Mouse (Mus musculus): Measurements from ENCODE around the gene Amfr. TPM values are rescaled to one million over a fixed set of nuclear protein-coding genes. Genes with fewer than 3 reads are reported as not detected.

Amfr gene
- total and polyA plus RNA-seq, 3 experiments = 80.1 to 292 (median 90.0) TPM

DNA sequence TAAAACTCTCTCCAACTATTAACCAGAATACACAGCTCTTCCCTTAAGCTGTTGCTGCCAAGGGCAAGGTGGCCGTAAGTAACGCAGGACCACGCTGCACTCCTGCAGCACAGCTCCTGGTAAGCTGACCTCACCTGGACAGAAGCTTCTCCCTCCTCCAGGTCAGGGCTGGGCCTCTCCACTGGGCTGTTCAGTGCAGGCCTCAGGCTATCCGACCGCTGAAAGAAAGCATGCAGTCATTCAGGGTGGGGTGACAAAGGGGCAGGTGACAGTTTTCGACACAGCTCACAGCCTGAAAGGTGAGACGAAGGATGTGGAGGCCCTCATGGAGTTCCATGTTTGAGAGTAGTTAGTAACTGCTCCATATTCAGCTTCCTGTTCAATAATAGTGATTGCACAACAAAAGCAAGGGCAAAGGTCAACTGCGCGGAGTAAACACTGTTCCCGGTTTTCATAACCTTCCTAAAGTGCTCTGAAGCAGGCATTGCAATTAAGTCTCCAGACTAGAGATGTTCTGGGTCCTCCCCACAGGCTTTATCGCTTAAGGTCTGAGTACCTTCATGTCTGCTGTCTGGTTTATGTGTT, 37.9 kb downstream of the Amfr start:
- DNase-seq (ENCODE audit: low read depth, low spot score) = no peak
- Histone ChIP-seq H3K9ac (ENCODE audit: control insufficient read depth, low read depth, low read length, poor library complexity, severe bottlenecking) (no peak overlapping the region), H3K36me3 (ENCODE audit: control insufficient read depth in 1 of 2, insufficient read depth in 2 of 2, low read length in 2 of 2) (peaks cover 0 to 26% of the 10 kb centered on the region in 2 experiments; a peak in 2 of 4 replicates), H3K27me3 (ENCODE audit: control insufficient read depth in 1 of 2, insufficient read depth in 2 of 2, low read length in 2 of 2) (no peaks in the 10 kb centered on the region), H3K4me3 (ENCODE audit: control insufficient read depth in 1 of 2, insufficient read depth in 1 of 2, low read depth in 2 of 2, low read length in 2 of 2) (no peak overlapping the region), H3K27ac (ENCODE audit: control insufficient read depth, low read depth, low read length) (no peak overlapping the region), H3K9me3 (replicated peaks; ENCODE audit: insufficient read depth, low read length) (no peaks in the 10 kb centered on the region), H3K4me1 (ENCODE audit: control insufficient read depth in 1 of 2, insufficient read depth in 2 of 2, low read length in 2 of 2) (no peaks in the 10 kb centered on the region), H3K79me2 (ENCODE audit: control insufficient read depth, insufficient read depth, low read length, poor library complexity) (no peaks in the 10 kb centered on the region)
- TF ChIP-seq SMC3 (IDR thresholded peaks at IDR 0.05; ENCODE audit: low read depth, low read length) = no peak
- no peak for TF ChIP-seq USF1 (IDR thresholded peaks at IDR 0.05; ENCODE audit: low read depth, low read length)
- TF ChIP-seq ZMIZ1 (IDR thresholded peaks at IDR 0.05; ENCODE audit: low read depth, low read length) = no peak
- no peak for TF ChIP-seq MAX (IDR thresholded peaks at IDR 0.05; ENCODE audit: low read length)
- TF ChIP-seq MAZ (IDR thresholded peaks at IDR 0.05; ENCODE audit: low read depth, low read length) = no peak
- no peak for TF ChIP-seq ZNF384 (IDR thresholded peaks at IDR 0.05; ENCODE audit: low read depth, low read length)
- no peak for TF ChIP-seq KAT2A (conservative IDR thresholded peaks at IDR 0.05; ENCODE audit: low read depth, low read length)
- TF ChIP-seq MYB (IDR thresholded peaks at IDR 0.05; ENCODE audit: low read depth, low read length) = no peak
- TF ChIP-seq UBTF (IDR thresholded peaks at IDR 0.05; ENCODE audit: borderline replicate concordance, insufficient read depth, low read depth, low read length) = no peak
- no peak for TF ChIP-seq TAL1 (IDR thresholded peaks at IDR 0.05; ENCODE audit: low read length)
- no peak for TF ChIP-seq GABPA (IDR thresholded peaks at IDR 0.05; ENCODE audit: low read depth, low read length)
- no peak for TF ChIP-seq SIN3A (IDR thresholded peaks at IDR 0.05; ENCODE audit: low read length)
- TF ChIP-seq RCOR1 (IDR thresholded peaks at IDR 0.05; ENCODE audit: low read depth, low read length) = no peak
- TF ChIP-seq JUND (IDR thresholded peaks at IDR 0.05; ENCODE audit: low read depth, low read length) = no peak
- no peak for TF ChIP-seq E2F4 (IDR thresholded peaks at IDR 0.05; ENCODE audit: borderline replicate concordance, low read depth, low read length)
- TF ChIP-seq TBP (IDR thresholded peaks at IDR 0.05; ENCODE audit: low read depth, low read length) = no peak

GRCm38 (mm10) chr8:93973831-93974375, 38.7 kb downstream of the Amfr start:
- DNase-seq (ENCODE audit: low read depth, low spot score) = no peak
- H3K9me3 ChIP-seq (replicated peaks; ENCODE audit: insufficient read depth, low read length) = no peaks in the 10 kb centered on the region
- H3K9ac ChIP-seq (ENCODE audit: control insufficient read depth, low read depth, low read length, poor library complexity, severe bottlenecking) = no peak overlapping the region
- H3K27ac ChIP-seq (ENCODE audit: control insufficient read depth, low read depth, low read length) = no peak overlapping the region
- TF ChIP-seq UBTF (IDR thresholded peaks at IDR 0.05; ENCODE audit: borderline replicate concordance, insufficient read depth, low read depth, low read length) (no peak), MYC (IDR thresholded peaks at IDR 0.05; ENCODE audit: low read depth, low read length) (no peak), JUND (IDR thresholded peaks at IDR 0.05; ENCODE audit: low read depth, low read length) (no peak), USF1 (IDR thresholded peaks at IDR 0.05; ENCODE audit: low read depth, low read length) (no peak), GATA1 (IDR thresholded peaks at IDR 0.05; ENCODE audit: low read depth, low read length) (no peak), MYB (IDR thresholded peaks at IDR 0.05; ENCODE audit: low read depth, low read length) (no peak), MAX (IDR thresholded peaks at IDR 0.05; ENCODE audit: low read length) (no peak), TCF12 (IDR thresholded peaks at IDR 0.05; ENCODE audit: low read depth, low read length) (no peak), ELF1 (IDR thresholded peaks at IDR 0.05; ENCODE audit: low read depth, low read length) (no peak), MXI1 (IDR thresholded peaks at IDR 0.05; ENCODE audit: low read depth, low read length) (no peak), CHD1 (IDR thresholded peaks at IDR 0.05; ENCODE audit: low read depth, low read length) (no peak), RCOR1 (IDR thresholded peaks at IDR 0.05; ENCODE audit: low read depth, low read length) (no peak), POLR2AphosphoS5 (IDR thresholded peaks at IDR 0.05; ENCODE audit: borderline replicate concordance, low read depth, low read length) (no peak), CHD2 (IDR thresholded peaks at IDR 0.05; ENCODE audit: low read length) (no peak), MEF2A (IDR thresholded peaks at IDR 0.05; ENCODE audit: extremely low read depth, insufficient replicate concordance, low read depth, low read length, poor library complexity, severe bottlenecking) (no peak)
- no peaks in the 10 kb centered on the region for H3K4me1 ChIP-seq (ENCODE audit: control insufficient read depth in 1 of 2, insufficient read depth in 2 of 2, low read length in 2 of 2)
- H3K27me3 ChIP-seq (ENCODE audit: control insufficient read depth in 1 of 2, insufficient read depth in 2 of 2, low read length in 2 of 2) = no peaks in the 10 kb centered on the region
- no peaks in the 10 kb centered on the region for H3K79me2 ChIP-seq (ENCODE audit: control insufficient read depth, insufficient read depth, low read length, poor library complexity)
- H3K4me3 ChIP-seq (ENCODE audit: control insufficient read depth in 1 of 2, insufficient read depth in 1 of 2, low read depth in 2 of 2, low read length in 2 of 2) = no peak overlapping the region
- H3K36me3 ChIP-seq (ENCODE audit: control insufficient read depth in 1 of 2, insufficient read depth in 2 of 2, low read length in 2 of 2) = peaks cover 0 to 26% of the 10 kb centered on the region in 2 experiments; a peak in 2 of 4 replicates

All from MEL (cell line).